Mouse (Mus musculus): ENCODE measurements around the gene Iqcd.

DNA sequence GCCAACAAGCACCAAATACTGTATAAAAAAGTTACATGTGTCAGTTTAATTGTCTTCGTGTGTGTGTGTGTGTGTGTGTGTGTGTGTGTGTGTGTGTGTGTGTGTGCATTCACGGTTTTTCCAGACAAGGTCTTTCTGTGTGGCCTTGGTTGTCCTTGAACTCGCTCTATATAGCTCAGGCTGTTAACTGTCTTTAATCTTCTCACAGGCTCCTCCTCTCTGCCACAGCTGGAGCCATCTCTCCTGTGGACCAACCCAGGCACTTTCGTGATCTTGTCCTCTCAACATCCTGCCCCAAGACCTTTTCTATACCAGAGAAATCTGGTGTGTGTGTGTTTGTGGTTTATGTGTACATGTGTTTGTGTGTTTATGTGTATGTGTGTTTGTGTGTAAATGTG is 24.9 kb upstream of the Iqcd start:
- no peak for TF ChIP-seq CTCF (IDR thresholded peaks at IDR 0.05; ENCODE audit: insufficient read depth, low read depth, low read length)
- no peak for TF ChIP-seq POLR2A (IDR thresholded peaks at IDR 0.05; ENCODE audit: insufficient read depth, low read depth, low read length)
